Mouse (Mus musculus) retina, postnatal 1 day (tissue): ENCODE results near the gene Nosip.
"Not testable (repeated sequence)": the region's sequence is repeated elsewhere in the genome, so short reads cannot be mapped to it uniquely, and the experiment has no call there.

Experiments
- DNase-seq: peaks from one replicate; pipeline ENCODE4 v3.0.0-alpha.2; 2012

Nosip gene

DNA sequence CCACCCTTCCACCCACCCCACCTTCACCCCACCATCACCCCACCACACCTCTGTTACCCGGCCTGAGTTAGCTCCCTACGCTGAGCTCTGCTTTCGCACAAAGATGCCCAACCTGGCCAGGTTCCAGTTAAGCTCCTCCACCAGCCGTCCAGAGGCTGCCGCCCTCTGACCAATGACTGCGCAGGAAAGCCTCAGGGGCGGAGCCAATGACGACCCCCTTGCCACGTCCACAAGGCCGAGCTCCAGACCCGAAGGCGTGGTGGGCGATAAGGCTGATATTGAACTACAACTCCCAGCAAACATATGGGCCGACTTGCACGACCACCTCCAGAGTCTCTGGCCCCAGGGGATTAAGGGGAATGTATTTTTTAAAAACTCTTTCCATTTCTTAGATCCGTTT lies 29.8 kb downstream of the Nosip start, which contains the start of gene Rcn3:
Gene Rcn3 (minus strand): TSS at position 174 of the 400 bp plus-strand sequence.
- peak; percentile 96 for DNase-seq

DNA sequence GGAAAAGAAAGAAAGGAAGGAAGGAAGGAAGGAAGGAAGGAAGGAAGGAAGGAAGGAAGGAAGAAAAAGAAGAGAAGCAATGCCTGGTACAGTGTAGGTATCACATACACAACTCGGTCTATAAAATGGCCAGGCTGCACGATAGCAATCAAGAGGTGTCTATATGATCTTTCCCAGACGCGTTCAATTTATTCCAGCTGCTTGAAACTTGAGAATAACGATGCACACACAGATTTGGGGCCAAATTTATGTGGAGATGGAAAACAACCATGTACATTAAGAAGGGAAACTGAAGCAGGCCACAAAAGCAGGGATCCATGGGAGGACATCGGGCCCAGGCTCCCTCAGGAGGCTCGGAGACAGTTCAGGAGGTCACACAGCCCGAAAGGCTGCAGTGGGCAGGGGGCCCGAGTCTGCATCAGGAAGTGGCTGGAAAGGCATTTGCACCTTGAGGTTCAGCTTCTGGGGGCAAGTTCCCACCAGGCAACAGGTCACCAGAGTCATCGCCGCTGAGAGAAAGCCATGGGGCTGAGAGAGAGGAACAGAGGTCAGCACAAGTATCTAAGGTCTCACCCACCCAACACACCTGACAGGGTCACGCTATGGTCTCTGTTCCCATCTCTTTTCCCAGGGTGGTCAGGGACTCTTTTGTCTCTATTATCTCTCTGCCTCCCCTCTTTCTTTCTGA lies 30.7 kb downstream of the Nosip start:
- no peak for DNase-seq

GRCm38 (mm10) chr7:45093516-45093905 lies 31.3 kb downstream of the Nosip start:
- DNase-seq, result no peak

GRCm38 (mm10) chr7:45094121-45094520 lies 31.9 kb downstream of the Nosip start:
- no peak for DNase-seq

GRCm38 (mm10) chr7:45095367-45095766 lies 33.1 kb downstream of the Nosip start:
- no peak for DNase-seq

GRCm38 (mm10) chr7:45095965-45096364 lies 33.7 kb downstream of the Nosip start:
- not testable (repeated sequence) for DNase-seq

DNA sequence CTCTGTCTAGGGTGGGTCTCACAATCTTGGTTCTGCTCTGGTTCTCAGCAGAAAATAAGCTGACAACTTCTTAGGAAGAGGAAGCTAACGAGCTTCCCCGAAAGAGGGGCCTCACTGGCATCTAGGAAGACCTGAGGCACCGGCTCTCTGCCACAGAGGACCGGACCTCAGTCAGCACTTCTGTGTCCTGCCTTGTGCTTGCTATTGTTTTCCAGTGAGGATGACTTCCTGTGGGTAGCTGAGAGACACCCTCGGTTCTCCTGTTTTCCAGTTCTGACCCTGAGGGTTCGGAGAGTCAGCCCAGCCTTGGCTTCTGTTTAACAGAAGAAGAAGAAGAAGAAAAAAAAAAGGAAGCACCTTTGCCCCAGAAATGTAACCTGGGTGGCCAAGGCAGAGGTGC lies 35.2 kb downstream of the Nosip start:
- no peak for DNase-seq

DNA sequence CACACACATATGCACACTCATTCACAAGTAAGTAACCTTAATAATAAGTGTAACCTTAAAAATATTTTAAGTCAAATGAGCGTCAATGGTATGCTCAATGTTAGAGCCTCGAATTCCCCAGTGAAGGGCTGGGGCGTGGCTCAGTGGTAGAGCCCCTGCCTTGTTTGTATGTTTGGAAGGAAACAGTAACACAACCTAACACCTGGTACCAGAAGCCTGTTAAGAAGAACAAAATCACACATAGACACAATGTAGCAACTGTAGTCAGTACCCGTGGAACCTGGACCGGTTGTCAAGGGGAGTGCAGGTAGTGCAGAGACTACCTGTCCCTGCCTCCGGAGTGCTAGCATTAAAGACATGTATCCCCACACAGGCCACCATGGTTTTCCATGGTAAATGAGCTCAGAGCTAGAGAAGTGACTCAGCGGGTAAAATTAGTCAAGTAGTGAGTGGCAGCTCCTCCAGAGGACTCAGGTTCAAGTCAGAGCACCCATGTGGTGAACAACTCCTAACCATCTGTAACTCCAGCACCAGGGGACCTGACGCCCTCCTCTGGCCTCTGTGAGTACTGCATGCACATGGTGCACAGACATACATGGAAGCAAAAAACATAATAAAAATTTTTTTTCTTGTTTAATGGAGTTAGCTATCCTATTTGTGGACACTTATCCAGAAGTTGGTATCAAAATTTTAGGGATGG lies 36.5 kb downstream of the Nosip start:
- DNase-seq, result no peak

DNA sequence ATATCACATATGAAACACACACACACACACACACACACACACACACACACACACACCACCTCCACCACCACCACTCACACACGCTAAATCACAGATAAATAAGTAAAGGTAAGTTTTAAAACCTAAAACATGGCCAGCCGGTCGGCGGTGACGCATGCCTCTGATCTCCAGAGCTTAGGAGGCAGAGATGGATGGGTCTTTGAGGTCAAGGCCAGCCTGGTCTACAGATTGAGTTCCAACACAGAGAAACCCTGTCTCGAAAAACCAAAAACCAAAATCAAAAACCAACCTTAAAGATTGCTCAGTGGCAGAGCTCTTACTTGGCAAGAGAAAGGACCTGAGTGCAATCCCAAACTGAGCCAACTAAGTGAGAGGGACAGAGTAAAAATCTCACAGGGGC lies 37.8 kb downstream of the Nosip start:
- no peak for DNase-seq

GRCm38 (mm10) chr7:45102441-45102840 lies 40.2 kb downstream of the Nosip start:
- no peak for DNase-seq

DNA sequence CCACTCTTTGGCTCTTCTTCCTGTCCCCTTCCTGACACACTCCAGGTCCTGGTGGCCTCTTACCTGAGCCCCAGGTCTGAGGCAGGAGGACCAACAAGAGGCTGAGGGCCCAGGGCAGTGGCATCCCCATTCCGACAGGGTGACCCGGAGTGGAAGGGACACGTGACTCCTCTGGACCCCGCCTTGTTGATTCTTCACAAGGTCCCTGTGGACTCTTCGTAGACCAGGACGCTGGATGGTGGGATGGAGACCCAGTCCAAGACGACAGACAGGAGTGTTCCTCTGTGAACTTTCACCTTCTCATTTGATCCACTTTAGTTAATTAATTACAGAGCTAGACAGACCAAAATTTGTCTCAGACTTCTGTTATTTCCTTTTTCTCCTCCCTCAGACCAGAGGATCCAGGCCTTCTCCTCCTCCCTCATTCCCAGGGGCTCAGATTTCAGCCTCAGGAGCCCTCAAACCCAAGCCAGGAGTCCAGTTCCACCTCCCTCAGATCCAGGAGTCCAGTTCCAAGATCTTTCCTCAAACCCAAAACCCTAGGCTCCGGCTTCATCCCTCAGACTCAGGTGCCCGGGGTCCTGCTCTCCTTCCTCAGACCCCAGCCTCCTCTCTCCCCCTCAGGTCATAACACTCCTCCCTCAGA lies 40.8 kb downstream of the Nosip start:
- no peak for DNase-seq

DNA sequence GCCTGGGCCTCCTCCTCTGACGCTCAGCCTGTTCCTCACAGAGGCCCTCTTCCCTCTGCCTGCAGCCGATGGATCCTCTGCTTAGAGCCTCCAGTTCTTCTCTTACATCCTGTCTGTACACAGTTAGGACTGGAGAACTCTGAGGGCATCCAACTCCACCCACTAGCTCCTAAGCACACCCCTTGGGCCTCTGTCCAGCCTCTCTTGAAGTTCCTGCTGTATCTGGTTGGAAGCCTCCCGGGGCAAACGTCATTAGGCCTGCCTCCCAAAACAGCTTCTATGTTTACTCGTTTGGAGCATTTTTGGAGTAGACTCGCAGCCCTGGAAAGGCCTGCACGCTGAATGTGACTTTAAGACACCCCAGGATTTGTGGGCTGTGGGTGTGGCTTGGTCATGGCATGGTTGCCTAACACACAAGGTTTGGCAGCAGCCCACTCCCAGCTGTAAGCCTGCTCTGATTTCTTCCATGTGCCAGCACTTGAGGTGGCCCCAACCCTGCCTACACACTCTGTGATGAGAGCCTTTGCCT lies 41.5 kb downstream of the Nosip start, which contains the start of gene Fcgrt:
Gene Fcgrt (minus strand): TSS at position 200 of the 529 bp plus-strand sequence.
- no peak for DNase-seq

DNA sequence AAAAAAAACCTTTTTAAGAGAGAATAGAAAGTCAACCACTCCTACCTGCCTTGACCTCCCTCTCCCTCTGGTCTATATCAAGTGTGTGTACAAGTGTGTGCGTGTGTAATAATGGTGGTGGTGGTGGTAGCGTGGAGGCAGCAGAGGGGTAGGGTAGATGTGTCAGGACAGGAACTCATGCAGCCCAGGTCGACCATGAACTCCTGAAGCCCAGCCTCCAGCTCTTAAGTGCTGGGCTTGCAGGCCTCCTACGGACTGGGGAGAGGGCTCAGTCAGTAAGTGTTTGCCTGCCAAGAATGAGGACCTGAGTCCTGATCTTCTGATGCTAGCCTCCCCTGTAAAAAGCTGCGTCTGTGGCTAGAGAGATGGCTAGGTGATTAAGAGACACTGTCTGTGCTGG lies 42.7 kb downstream of the Nosip start:
- DNase-seq, result no peak

GRCm38 (mm10) chr7:45105491-45105890 lies 43.3 kb downstream of the Nosip start:
- no peak for DNase-seq

GRCm38 (mm10) chr7:45106441-45106840 lies 44.2 kb downstream of the Nosip start:
- DNase-seq, result no peak

DNA sequence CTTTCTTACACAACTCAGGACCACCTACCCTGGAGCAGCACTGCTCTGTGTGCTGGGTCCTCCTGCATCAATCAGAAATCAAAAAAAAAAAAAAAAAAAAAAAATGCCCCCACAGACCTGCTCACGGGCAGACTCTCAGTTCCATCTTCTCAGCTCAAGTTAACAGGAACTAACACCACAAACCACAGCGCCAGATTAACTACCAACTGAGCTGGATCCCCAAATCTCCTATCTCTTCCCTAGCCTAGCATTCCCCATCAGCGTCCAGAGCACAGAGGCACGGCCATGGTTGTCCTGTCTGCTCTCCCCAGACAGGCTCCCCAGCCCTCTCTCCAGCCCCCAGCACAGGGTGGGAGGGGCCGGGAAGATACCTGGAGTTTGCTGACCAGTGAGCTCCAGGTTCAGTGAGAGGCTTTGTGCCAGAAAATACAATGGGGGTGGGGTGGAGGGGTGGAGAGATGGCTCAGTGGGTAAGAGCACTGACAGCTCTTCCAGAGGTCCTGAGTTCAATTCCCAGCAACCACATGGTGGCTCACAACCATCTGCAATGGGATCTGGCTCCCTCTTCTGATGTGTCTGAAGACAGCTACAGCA lies 44.9 kb downstream of the Nosip start:
- DNase-seq, result no peak

- DNase-seq, result not testable (repeated sequence)
These were observed 47.9 kb downstream of the Nosip start for GRCm38 (mm10) chr7:45110089-45110488.

- no peak for DNase-seq
These were observed 49.7 kb downstream of the Nosip start for GRCm38 (mm10) chr7:45111940-45112339.

GRCm38 (mm10) chr7:45112529-45112928 lies 50.3 kb downstream of the Nosip start:
- DNase-seq, result no peak

GRCm38 (mm10) chr7:45113476-45113875 lies 51.2 kb downstream of the Nosip start:
- DNase-seq, result no peak

DNA sequence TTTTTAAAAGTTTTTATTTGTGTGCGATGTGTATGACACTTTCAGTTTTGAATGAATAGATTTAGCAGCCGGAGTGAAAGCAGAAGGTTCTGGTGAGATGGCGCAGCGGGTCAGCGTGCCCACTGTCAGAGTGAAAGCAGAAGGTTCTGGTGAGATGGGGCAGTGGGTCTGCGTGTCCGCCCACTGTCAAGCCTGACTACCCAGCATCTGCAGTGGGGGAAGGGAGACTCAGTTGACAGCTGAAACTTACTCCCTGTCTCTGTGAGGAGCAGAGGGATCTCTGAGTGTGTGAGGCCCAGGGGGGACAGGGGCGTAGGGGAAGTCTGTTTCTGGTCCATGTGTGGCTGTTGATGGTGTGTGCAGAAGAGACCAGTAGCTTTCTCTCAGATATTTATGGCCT lies 55.3 kb downstream of the Nosip start:
- DNase-seq, result no peak

- no peak for DNase-seq
These were observed 56.1 kb downstream of the Nosip start for GRCm38 (mm10) chr7:45118336-45118735.
